Mouse (Mus musculus) CH12.LX (cell line): ENCODE measurements around the gene Zfp956. TPM values are rescaled to one million over a fixed set of nuclear protein-coding genes. Genes with fewer than 3 reads are reported as not detected.

Source experiments
- DNase-seq: peaks from one replicate; pipeline ENCODE4 v3.0.0-alpha.2; 2013; ENCODE audit errors: extremely low read depth
- H3K27ac ChIP-seq: 2 replicates; pipeline ENCODE4 v1.5.1; 2012; ENCODE audit warnings: low read depth, mild to moderate bottlenecking, control low read depth, moderate library complexity; ENCODE audit not compliant: insufficient read depth
- H3K27me3 ChIP-seq: replicated peaks from 2 replicates; pipeline ENCODE3; 2012; ENCODE audit warnings: inconsistent platforms
- H3K36me3 ChIP-seq, 2 experiments: replicated peaks in 1 of 2; 2 replicates each; pipeline versions ENCODE3 to v1.6.1; 2012; ENCODE audit warnings: inconsistent platforms in 1 of 2, low read length in 1 of 2, mild to moderate bottlenecking in 1 of 2, mixed read lengths in 1 of 2, moderate library complexity in 1 of 2; ENCODE audit not compliant: control insufficient read depth in 1 of 2, insufficient read depth in 1 of 2
- H3K4me1 ChIP-seq, 2 experiments: 2 replicates each; pipeline ENCODE4 v1.6.1; 2012; ENCODE audit warnings: inconsistent platforms in 1 of 2, moderate library complexity in 1 of 2; ENCODE audit not compliant: insufficient read depth in 2 of 2, control insufficient read depth in 1 of 2
- H3K4me2 ChIP-seq: 2 replicates; pipeline ENCODE4 v1.6.1; 2012; ENCODE audit warnings: low read depth, mild to moderate bottlenecking, control low read depth; ENCODE audit not compliant: poor library complexity, insufficient read depth, severe bottlenecking
- H3K4me3 ChIP-seq, 3 experiments: fragments of 150-350 bp in 1 of 3; sonication (generic) in 1 of 3; replicated peaks in 1 of 3; 2 replicates each; pipeline versions ENCODE3 to v1.5.1; 2011 to 2012; ENCODE audit warnings: low read depth in 2 of 3, low read length in 2 of 3, mild to moderate bottlenecking in 2 of 3, moderate library complexity in 2 of 3, control low read depth in 1 of 3, improper control_type of control experiment in 1 of 3, inconsistent platforms in 1 of 3, mixed read lengths in 1 of 3; ENCODE audit not compliant: poor library complexity in 1 of 3
- H3K79me2 ChIP-seq: replicated peaks from 2 replicates; pipeline ENCODE4 v1.6.1; 2012; ENCODE audit warnings: mild to moderate bottlenecking, moderate library complexity; ENCODE audit not compliant: control insufficient read depth, poor library complexity, insufficient read depth, severe bottlenecking; ENCODE audit errors: extremely low read depth
- H3K9ac ChIP-seq: 2 replicates; pipeline ENCODE4 v1.6.1; 2012; ENCODE audit warnings: low read depth, mild to moderate bottlenecking, control low read depth, moderate library complexity; ENCODE audit not compliant: insufficient read depth
- H3K9me3 ChIP-seq: replicated peaks from 2 replicates; pipeline ENCODE3; 2012; ENCODE audit warnings: low read length, inconsistent platforms, mixed read lengths
- CHD2 ChIP-seq: IDR thresholded peaks from 2 replicates; pipeline ENCODE4 v1.6.1; 2011; ENCODE audit warnings: low read length, improper control_type of control experiment
- ELF1 ChIP-seq: IDR thresholded peaks from 2 replicates; pipeline ENCODE4 v1.6.1; 2014; ENCODE audit warnings: low read depth, mild to moderate bottlenecking, inconsistent platforms, low read length, improper control_type of control experiment
- EP300 ChIP-seq: IDR thresholded peaks from 2 replicates; pipeline ENCODE4 v1.6.1; 2011; ENCODE audit warnings: low read length, improper control_type of control experiment
- GABPA ChIP-seq: IDR thresholded peaks from 2 replicates; pipeline ENCODE4 v1.6.1; 2012; ENCODE audit warnings: low read depth, low read length, improper control_type of control experiment, inconsistent platforms; ENCODE audit not compliant: insufficient replicate concordance
- IRF4 ChIP-seq: IDR thresholded peaks from 2 replicates; pipeline ENCODE4 v1.6.1; 2014; ENCODE audit warnings: low read depth, mild to moderate bottlenecking, inconsistent platforms, low read length, improper control_type of control experiment
- JUND ChIP-seq: conservative IDR thresholded peaks from 2 replicates; pipeline ENCODE4 v1.6.1; 2011; ENCODE audit warnings: low read depth, low read length, improper control_type of control experiment
- KAT2A ChIP-seq: IDR thresholded peaks from 2 replicates; pipeline ENCODE4 v1.6.1; 2012; ENCODE audit warnings: low read length, improper control_type of control experiment, inconsistent platforms; ENCODE audit not compliant: insufficient replicate concordance
- MAZ ChIP-seq: IDR thresholded peaks from 2 replicates; pipeline ENCODE4 v1.6.1; 2012; ENCODE audit warnings: low read depth, mild to moderate bottlenecking, inconsistent platforms, low read length, improper control_type of control experiment, moderate library complexity
- MEF2A ChIP-seq: IDR thresholded peaks from 2 replicates; pipeline ENCODE4 v1.6.1; 2014; ENCODE audit warnings: low read depth, mild to moderate bottlenecking, inconsistent platforms, low read length, improper control_type of control experiment, borderline replicate concordance
- MXI1 ChIP-seq: IDR thresholded peaks from 2 replicates; pipeline ENCODE4 v1.6.1; 2011; ENCODE audit warnings: mild to moderate bottlenecking, low read depth, low read length, improper control_type of control experiment
- MYC ChIP-seq: IDR thresholded peaks from 2 replicates; pipeline ENCODE4 v1.6.1; 2011; ENCODE audit warnings: low read depth, mild to moderate bottlenecking, improper control_type of control experiment, low read length
- NELFE ChIP-seq: IDR thresholded peaks from 2 replicates; pipeline ENCODE4 v1.6.1; 2011; ENCODE audit warnings: low read depth, low read length, improper control_type of control experiment
- NRF1 ChIP-seq: IDR thresholded peaks from 2 replicates; pipeline ENCODE4 v1.6.1; 2014; ENCODE audit warnings: low read depth, mild to moderate bottlenecking, inconsistent platforms, low read length, improper control_type of control experiment, moderate library complexity
- PAX5 ChIP-seq: IDR thresholded peaks from 2 replicates; pipeline ENCODE4 v1.6.1; 2012; ENCODE audit warnings: low read length, inconsistent platforms, mixed read lengths
- POLR2AphosphoS2 ChIP-seq: IDR thresholded peaks from 2 replicates; pipeline ENCODE4 v1.6.1; 2011; ENCODE audit warnings: low read depth, low read length, improper control_type of control experiment
- RAD21 ChIP-seq: IDR thresholded peaks from 2 replicates; pipeline ENCODE4 v1.6.1; 2011; ENCODE audit warnings: low read depth, mild to moderate bottlenecking, low read length, improper control_type of control experiment, moderate library complexity
- SIN3A ChIP-seq: IDR thresholded peaks from 2 replicates; pipeline ENCODE4 v1.6.1; 2012; ENCODE audit warnings: low read length, improper control_type of control experiment, inconsistent platforms
- SMC3 ChIP-seq: IDR thresholded peaks from 2 replicates; pipeline ENCODE4 v1.6.1; 2011; ENCODE audit warnings: low read depth, low read length, improper control_type of control experiment
- TBP ChIP-seq: conservative IDR thresholded peaks from 2 replicates; pipeline ENCODE4 v1.6.1; 2011; ENCODE audit warnings: low read depth, low read length, improper control_type of control experiment
- TCF12 ChIP-seq: IDR thresholded peaks from 2 replicates; pipeline ENCODE4 v1.6.1; 2014; ENCODE audit warnings: low read depth, mild to moderate bottlenecking, inconsistent platforms, low read length, improper control_type of control experiment
- UBTF ChIP-seq: IDR thresholded peaks from 2 replicates; pipeline ENCODE4 v1.6.1; 2012; ENCODE audit warnings: low read depth, mild to moderate bottlenecking, inconsistent platforms, low read length, improper control_type of control experiment, moderate library complexity
- USF1 ChIP-seq: IDR thresholded peaks from 2 replicates; pipeline ENCODE4 v1.6.1; 2014; ENCODE audit warnings: low read depth, mild to moderate bottlenecking, inconsistent platforms, low read length, improper control_type of control experiment
- USF2 ChIP-seq: conservative IDR thresholded peaks from 2 replicates; pipeline ENCODE4 v1.6.1; 2011; ENCODE audit warnings: low read depth, low read length, improper control_type of control experiment
- ZC3H11A ChIP-seq: IDR thresholded peaks from 2 replicates; pipeline ENCODE4 v1.6.1; 2012; ENCODE audit warnings: low read depth, mild to moderate bottlenecking, inconsistent platforms, low read length, improper control_type of control experiment
- ZKSCAN1 ChIP-seq: IDR thresholded peaks from 2 replicates; pipeline ENCODE4 v1.6.1; 2012; ENCODE audit warnings: low read depth, inconsistent platforms, low read length, improper control_type of control experiment, borderline replicate concordance
- ZMIZ1 ChIP-seq: IDR thresholded peaks from 2 replicates; pipeline ENCODE4 v1.6.1; 2012; ENCODE audit warnings: low read depth, mild to moderate bottlenecking, inconsistent platforms, low read length, improper control_type of control experiment
- ZNF384 ChIP-seq: IDR thresholded peaks from 2 replicates; pipeline ENCODE4 v1.6.1; 2012; ENCODE audit warnings: low read depth, low read length, improper control_type of control experiment, inconsistent platforms
- dilution Hi-C: fragments of 300-500 bp; cut with MboI; formaldehyde crosslinking; loops from 2 replicates; pipeline ENCODE4 v1.14.3; 2020; ENCODE audit warnings: low sequenced_read_pairs; ENCODE audit not compliant: extremely low pct_unique_long_range_greater_than_20kb, extremely low pct_ligation_motif_present
- in situ Hi-C: fragments of 300-500 bp; cut with MboI; formaldehyde crosslinking; loops from 3 replicates; pipeline ENCODE4 v1.14.3; 2019; ENCODE audit warnings: low sequenced_read_pairs, low pct_ligation_motif_present, low pct_unique_long_range_greater_than_20kb, mixed read lengths
- polyA plus RNA-seq: library from polyadenylated mRNA; unstranded; fragments of >175 nt; gene quantifications from 2 replicates; pipeline ENCODE4 v1.2.1, GENCODE M21; 2012; ENCODE audit warnings: low read depth; ENCODE audit not compliant: insufficient read length
- total RNA-seq, 2 experiments: library from RNA; depleted of rRNA; stranded (reverse); fragments of 300-350 nt in 1 of 2; fragments of >200 nt in 1 of 2; gene quantifications; 2 replicates each; pipeline ENCODE4 v1.2.3; 2012 to 2014

Zfp956 gene
- total and polyA plus RNA-seq, 3 experiments = 7.9 to 10.5 (median 9.0) TPM

DNA sequence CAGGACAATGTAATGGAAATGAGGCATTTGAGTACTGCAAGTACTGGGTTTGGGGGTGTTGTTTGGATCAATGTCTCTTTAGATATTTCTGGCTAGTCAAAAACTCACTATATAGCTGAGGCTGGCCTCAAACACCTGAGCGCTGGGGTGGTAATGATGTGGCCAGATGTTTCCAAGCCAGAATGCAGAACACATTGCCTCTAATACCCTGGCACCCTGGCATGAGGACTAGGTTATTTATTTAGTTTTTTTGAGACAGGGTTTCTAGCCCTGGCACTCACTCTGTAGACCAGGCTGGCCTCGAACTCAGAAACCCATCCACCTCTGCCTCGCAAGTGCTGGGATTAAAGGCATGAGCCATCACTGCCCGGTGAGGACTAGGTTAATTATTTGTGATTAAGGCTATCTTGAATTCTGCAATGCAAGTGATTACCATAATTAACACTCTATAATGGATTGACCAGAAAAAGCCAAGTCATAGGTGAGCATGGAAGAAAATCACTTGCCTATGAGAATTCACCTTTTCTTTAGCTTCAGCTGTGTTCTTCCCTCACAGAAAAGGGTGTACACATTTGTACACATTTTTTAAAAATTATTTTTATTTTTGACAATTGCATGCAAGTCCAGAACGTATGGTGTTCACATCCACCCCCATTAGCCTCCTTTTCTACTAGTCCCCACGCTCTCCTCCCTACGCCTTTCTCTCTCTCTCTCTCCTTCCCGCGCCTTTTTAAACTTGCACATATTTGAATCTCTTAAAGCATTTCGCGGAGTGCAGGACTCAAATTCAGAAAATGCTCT lies 33.3 kb upstream of the Zfp956 start:
- TF ChIP-seq MYC (no peak), TBP (peak; percentile 43), ELF1 (no peak)
- H3K79me2 ChIP-seq = peaks cover 28% of the 10 kb centered on the region
- peak overlapping the region; percentile 85 for H3K4me2 ChIP-seq
- H3K36me3 ChIP-seq = no peaks in the 10 kb centered on the region
- peak overlapping the region; percentile 100 for H3K9ac ChIP-seq
- no peaks in the 10 kb centered on the region for H3K27me3 ChIP-seq
- in situ Hi-C loops = no loop called here
- H3K4me1 ChIP-seq = peaks cover 3 to 30% of the 10 kb centered on the region in 2 experiments; a peak in 3 of 4 replicates
- H3K27ac ChIP-seq = peak overlapping the region; percentile 97; the same call in 1 of the 2 replicates
- H3K9me3 ChIP-seq = no peaks in the 10 kb centered on the region
- dilution Hi-C loops = no loop called here
- DNase-seq = no peak
- H3K4me3 ChIP-seq = peak overlapping the region; percentile 74 to 100 (median 88)

- DNase-seq = peak; percentile 88
- H3K9ac ChIP-seq = peak within 1 kb of the TSS; percentile 100
- H3K4me1 ChIP-seq = peaks cover 3 to 32% of the 10 kb centered on the region in 2 experiments; a peak in 3 of 4 replicates
- no peaks in the 10 kb centered on the region for H3K27me3 ChIP-seq
- peaks cover 0 to 2% of the 10 kb centered on the region in 2 experiments for H3K36me3 ChIP-seq
- peak within 1 kb of the TSS; percentile 97 for H3K27ac ChIP-seq
- dilution Hi-C loops (no loop called here), in situ Hi-C loops (no loop called here)
- peak within 1 kb of the TSS; percentile 74 to 100 (median 88) for H3K4me3 ChIP-seq
- peak within 1 kb of the TSS; percentile 91 for H3K4me2 ChIP-seq
- peaks cover 30% of the 10 kb centered on the region for H3K79me2 ChIP-seq
- H3K9me3 ChIP-seq = no peaks in the 10 kb centered on the region
- TF ChIP-seq ZKSCAN1 = no peak
- peak; percentile 55; the same call in 1 of the 2 replicates for TF ChIP-seq MXI1
- peak; percentile 38; the same call in 1 of the 2 replicates for TF ChIP-seq GABPA
- no peak for TF ChIP-seq ZMIZ1
- TF ChIP-seq TBP = 0 out of 2 replicates have a peak, but pooled peaks have one; percentile 32
- no peak for TF ChIP-seq USF2
- peak; percentile 21; the same call in 1 of the 2 replicates for TF ChIP-seq IRF4
- no peak for TF ChIP-seq POLR2AphosphoS2
- no peak for TF ChIP-seq EP300
- peak; percentile 51; the same call in 1 of the 2 replicates for TF ChIP-seq MAZ
- TF ChIP-seq TCF12 = peak; percentile 60; the same call in 1 of the 2 replicates
- no peak for TF ChIP-seq USF1
- TF ChIP-seq RAD21 = no peak
- peak; percentile 70 for TF ChIP-seq SIN3A
- no peak for TF ChIP-seq MEF2A
- no peak for TF ChIP-seq MYC
- TF ChIP-seq KAT2A = peak; percentile 50; the same call in 1 of the 2 replicates
- peak; percentile 69; the same call in 1 of the 2 replicates for TF ChIP-seq CHD2
- TF ChIP-seq UBTF = peak; percentile 95
- TF ChIP-seq ZC3H11A = no peak
- no peak for TF ChIP-seq PAX5
- TF ChIP-seq ZNF384 = no peak
- peak; percentile 52 for TF ChIP-seq ELF1
- peak; percentile 61 for TF ChIP-seq NELFE
- no peak for TF ChIP-seq NRF1
- no peak for TF ChIP-seq JUND
- TF ChIP-seq SMC3 = no peak
Observed at GRCm38 (mm10) chr6:47920447-47921340, 32.5 kb upstream of the Zfp956 start, which contains the start of gene Zfp212. TSS of gene Zfp212 (plus strand) at chr6:47920476.
